Mouse (Mus musculus) cerebellum, adult 8-10 months (tissue): ENCODE measurements around the gene Opn5.

Source experiments
- DNase-seq: peaks from one replicate; pipeline ENCODE4 v3.0.0; 2022

Gene Opn5

GRCm38 (mm10) chr17:42611295-42611694 lies at the start of gene Opn5:
Gene Opn5 (minus strand): TSS chr17:42611395.
- DNase-seq: no peak

GRCm38 (mm10) chr17:42658634-42659422 lies 47.6 kb upstream of the Opn5 start:
- peak; percentile 19 for DNase-seq

- no peak for DNase-seq
These were observed 32.2 kb upstream of the Opn5 start for GRCm38 (mm10) chr17:42643416-42643815.

- no peak for DNase-seq
These were observed 19.0 kb upstream of the Opn5 start for GRCm38 (mm10) chr17:42630206-42630605.

GRCm38 (mm10) chr17:42613043-42613737 lies 2.0 kb upstream of the Opn5 start:
- peak; percentile 27 for DNase-seq

GRCm38 (mm10) chr17:42608270-42608669 lies 2.9 kb downstream of the Opn5 start:
- DNase-seq: no peak

GRCm38 (mm10) chr17:42602829-42603784 lies 8.1 kb downstream of the Opn5 start:
- peak; percentile 69 for DNase-seq

GRCm38 (mm10) chr17:42586486-42586885 lies 24.7 kb downstream of the Opn5 start:
- DNase-seq: no peak

- DNase-seq: no peak
These were observed 28.2 kb downstream of the Opn5 start for GRCm38 (mm10) chr17:42583029-42583331.

GRCm38 (mm10) chr17:42582281-42583028 lies 28.7 kb downstream of the Opn5 start:
- DNase-seq: no peak

- DNase-seq: no peak
These were observed 30.6 kb downstream of the Opn5 start for GRCm38 (mm10) chr17:42580623-42581022.

- DNase-seq: no peak
These were observed 31.0 kb downstream of the Opn5 start for GRCm38 (mm10) chr17:42580196-42580595.

GRCm38 (mm10) chr17:42576671-42577168 lies 34.5 kb downstream of the Opn5 start:
- no peak for DNase-seq

GRCm38 (mm10) chr17:42573786-42574185 lies 37.4 kb downstream of the Opn5 start:
- DNase-seq: no peak

GRCm38 (mm10) chr17:42549578-42549977 lies 61.6 kb downstream of the Opn5 start:
- no peak for DNase-seq

- DNase-seq: no peak
These were observed 81.0 kb downstream of the Opn5 start for GRCm38 (mm10) chr17:42530147-42530546.

GRCm38 (mm10) chr17:42509356-42510262 lies 101.6 kb downstream of the Opn5 start:
- no peak for DNase-seq
